Mouse (Mus musculus): ENCODE results near the gene Nav2.

DNA sequence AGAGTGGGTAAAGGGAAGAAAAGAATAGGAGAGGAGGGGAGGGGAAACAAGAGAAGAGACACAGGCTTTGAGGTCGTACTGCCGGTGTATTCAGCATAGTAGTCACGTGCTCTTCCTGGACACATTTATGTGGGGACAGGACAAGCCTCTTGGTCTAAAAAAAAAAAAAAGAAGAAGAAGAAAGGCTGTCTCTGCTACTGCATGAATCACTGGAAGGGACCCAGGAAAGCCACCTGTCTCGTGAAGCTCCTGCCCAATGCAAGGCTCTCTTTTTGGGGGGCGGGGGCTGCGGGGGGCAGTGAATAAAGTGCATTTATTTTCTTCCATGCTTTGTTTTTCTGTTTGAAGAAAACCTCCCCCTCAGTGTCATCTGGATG lies 212.0 kb downstream of the Nav2 start:
- TF ChIP-seq POLR2A (IDR thresholded peaks at IDR 0.05; ENCODE audit: insufficient read length, low read depth) (no peak), MAX (IDR thresholded peaks at IDR 0.05; ENCODE audit: low read depth) (no peak), TCF12 (IDR thresholded peaks at IDR 0.05; ENCODE audit: insufficient read depth, poor library complexity, severe bottlenecking) (no peak)
